Mouse (Mus musculus) right cerebral cortex, postnatal 36 days (tissue): ENCODE data around the gene Bcl2l12.
"Not testable (repeated sequence)": the region's sequence is repeated elsewhere in the genome, so short reads cannot be mapped to it uniquely, and the experiment has no call there.

Experiments used
- DNase-seq, 2 experiments: peaks; one replicate each; pipeline ENCODE4 v3.0.0; 2022; ENCODE audit warnings: low spot score in 2 of 2, mixed read lengths in 1 of 2

Bcl2l12 gene

GRCm38 (mm10) chr7:44998501-44998955 lies at the start of gene Bcl2l12:
TSS of gene Bcl2l12 (minus strand) at chr7:44998712.
- no peak for DNase-seq

DNA sequence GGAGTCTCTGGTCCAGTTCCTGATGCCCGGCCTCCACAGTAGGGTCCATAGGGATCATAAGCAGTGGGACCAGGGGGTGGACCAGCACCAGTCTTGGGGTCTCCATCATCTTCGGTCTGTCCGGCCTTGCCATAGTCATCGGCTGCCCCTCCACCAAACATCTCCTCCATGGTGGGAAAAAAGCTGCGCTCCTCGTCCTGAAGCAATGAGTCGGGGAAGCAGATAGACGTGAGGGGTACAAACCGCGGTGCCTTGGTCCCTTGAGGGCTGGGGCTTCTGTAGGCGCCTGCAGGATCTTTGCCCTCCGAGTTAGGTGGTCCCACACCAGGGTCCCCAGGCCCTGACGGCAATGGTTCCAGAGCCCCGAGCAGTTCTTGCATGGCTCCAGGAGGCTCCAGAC lies 49.0 kb upstream of the Bcl2l12 start:
- DNase-seq = no peak

- DNase-seq = no peak
These were observed 48.4 kb upstream of the Bcl2l12 start for GRCm38 (mm10) chr7:45046853-45047350.

DNA sequence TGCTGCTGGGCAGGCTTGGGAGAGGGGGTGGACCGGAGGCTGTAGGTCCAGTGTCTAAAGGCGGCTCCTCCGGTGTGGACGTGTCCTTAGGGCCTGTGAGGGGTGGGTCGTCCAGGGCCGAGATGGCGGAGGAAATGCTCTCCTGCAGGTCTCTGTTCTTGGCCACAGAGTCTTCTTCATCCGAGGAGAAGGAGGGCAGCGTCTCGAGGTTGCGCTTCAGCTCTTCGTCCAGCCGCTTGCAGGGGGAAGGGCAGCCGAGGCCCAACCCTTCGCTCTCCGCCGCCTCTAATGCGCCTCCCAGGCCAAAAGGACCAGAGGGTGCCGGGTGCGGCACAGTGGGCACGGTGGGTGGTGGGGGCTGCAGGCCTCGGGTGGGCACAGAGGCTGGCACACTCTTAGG lies 47.2 kb upstream of the Bcl2l12 start:
- no peak for DNase-seq

GRCm38 (mm10) chr7:45043307-45043706 lies 44.8 kb upstream of the Bcl2l12 start:
- DNase-seq = no peak

GRCm38 (mm10) chr7:45040851-45041250 lies 42.3 kb upstream of the Bcl2l12 start:
- no peak for DNase-seq

DNA sequence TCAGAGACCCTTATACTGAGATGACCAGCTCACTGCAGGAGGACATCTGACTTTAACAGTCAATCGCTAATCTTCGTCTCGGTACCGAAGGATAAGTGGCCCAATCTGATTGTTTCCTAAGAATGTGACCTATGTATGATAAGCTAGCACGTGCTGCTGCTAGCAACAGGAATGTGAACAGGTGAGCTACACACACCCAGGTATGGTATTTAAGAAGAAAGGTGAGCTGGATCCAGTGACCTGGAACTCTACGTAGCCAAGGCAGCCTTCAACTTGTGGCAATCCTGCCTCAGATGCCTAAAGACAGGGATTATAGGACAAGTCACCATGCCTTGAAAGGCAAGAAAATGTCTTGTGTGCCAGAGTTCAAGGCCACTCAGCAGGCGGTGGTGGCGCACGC lies 39.9 kb upstream of the Bcl2l12 start:
- DNase-seq = no peak

GRCm38 (mm10) chr7:45037720-45038361 lies 39.3 kb upstream of the Bcl2l12 start:
- DNase-seq = no peak

DNA sequence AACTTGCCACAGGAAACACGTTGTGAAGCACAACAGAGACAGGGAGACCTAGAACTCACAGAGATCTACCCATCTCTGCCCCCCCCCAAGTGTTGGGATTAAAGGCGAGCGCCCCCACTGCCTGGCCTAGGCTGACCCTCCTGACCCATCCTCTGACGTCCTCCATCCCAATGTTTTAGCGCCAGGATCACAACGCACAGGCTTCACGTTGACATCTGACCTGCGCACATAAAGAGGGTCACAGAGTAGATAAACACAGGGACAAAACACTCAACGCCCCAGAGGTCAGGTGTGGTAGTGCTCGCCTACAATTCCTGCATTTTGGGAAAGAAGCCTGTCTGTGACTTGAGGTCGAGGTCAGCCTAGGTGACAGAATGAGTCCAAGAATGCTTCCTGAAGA lies 38.2 kb upstream of the Bcl2l12 start:
- DNase-seq = no peak

DNA sequence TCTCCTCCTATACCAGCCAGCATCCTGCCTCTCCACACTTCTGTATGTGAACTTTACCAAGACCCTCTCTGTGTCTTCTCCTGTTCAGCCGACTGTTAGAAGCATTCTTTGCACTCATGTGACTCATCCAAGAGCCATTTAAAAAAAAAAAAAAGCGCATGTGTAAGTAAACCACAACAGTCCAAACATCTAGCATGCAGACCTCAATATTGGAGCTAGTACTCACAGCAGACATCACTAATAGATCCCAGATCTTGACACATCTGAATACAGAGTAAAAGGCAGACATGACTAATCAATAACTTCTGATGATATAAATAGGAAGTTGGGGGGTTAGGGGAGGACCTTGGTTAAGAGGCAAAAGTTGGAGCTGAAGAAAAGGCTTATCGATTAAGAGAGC lies 37.1 kb upstream of the Bcl2l12 start:
- no peak for DNase-seq

GRCm38 (mm10) chr7:45033722-45034359 lies 35.3 kb upstream of the Bcl2l12 start:
- no peak for DNase-seq

DNA sequence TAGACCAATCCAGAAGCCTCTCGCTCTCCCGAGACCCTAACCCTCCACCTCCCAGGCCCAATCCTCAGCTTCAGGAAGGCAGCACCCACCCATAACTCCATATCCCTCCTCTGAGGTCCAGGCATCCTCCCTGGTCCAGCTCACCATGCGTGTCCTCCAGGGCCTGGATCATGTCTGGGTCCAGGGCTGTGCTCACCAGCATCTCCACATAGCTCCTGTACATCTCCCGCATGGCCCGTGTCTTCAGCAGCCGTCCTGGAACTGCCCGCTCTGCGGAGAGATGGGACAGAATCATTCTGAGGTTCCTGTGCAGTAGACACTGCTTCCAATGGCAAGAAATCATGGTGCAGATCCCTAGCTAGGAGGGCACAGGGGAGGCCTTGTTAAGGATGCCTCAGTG lies 32.3 kb upstream of the Bcl2l12 start:
- no peak for DNase-seq

GRCm38 (mm10) chr7:45029995-45030394 lies 31.5 kb upstream of the Bcl2l12 start:
- DNase-seq = no peak

GRCm38 (mm10) chr7:45028351-45028750 lies 29.8 kb upstream of the Bcl2l12 start:
- no peak for DNase-seq

GRCm38 (mm10) chr7:45027761-45028160 lies 29.2 kb upstream of the Bcl2l12 start:
- no peak for DNase-seq

DNA sequence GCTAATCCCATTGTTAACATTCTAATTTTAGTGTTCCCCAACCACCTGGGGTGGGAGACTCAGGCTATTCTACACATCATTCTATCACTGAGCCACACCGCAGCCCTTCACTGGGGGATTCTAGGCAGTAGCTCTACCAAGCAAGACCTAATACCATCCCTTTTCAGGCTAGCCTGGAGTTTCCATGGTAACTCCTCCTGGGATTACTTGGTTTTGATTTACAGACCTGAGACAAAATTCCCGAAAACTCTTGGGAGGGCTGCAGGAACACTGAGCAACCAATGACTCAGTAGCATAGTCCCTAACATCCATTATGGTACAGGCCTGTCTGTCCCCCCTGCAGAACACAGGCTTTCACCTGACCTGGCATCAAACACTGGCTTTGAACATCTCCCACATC lies 27.7 kb upstream of the Bcl2l12 start:
- no peak for DNase-seq

DNA sequence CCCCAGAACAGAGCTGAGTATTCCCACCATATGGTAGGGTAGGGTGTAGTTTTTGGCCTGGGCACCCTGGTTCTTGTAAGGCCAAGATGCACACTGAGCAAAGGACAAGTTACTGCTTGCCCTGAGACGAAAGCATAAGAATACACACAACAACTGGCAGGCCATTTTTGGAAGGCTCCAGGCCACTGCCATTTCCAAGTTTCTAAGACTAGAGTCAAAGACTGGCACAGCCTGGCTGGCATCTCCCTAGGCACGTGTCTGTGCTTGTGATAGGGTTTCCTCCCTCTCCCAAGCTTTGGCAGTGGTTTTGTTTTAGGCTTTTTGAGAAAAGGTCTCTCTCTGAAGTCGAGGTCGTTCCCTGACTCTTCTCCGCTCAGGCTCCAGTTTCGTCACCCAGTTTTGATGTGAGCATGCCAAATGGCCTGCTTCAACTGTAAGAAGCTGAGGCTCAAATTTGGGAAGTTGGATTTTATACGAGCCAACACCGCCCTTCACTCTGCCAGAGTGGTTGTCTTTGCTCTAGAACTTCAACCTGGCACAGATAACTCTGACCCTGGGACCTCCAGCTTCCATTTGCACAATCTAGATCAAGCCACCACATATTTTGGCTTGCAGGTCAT lies 27.2 kb upstream of the Bcl2l12 start:
- no peak for DNase-seq

DNA sequence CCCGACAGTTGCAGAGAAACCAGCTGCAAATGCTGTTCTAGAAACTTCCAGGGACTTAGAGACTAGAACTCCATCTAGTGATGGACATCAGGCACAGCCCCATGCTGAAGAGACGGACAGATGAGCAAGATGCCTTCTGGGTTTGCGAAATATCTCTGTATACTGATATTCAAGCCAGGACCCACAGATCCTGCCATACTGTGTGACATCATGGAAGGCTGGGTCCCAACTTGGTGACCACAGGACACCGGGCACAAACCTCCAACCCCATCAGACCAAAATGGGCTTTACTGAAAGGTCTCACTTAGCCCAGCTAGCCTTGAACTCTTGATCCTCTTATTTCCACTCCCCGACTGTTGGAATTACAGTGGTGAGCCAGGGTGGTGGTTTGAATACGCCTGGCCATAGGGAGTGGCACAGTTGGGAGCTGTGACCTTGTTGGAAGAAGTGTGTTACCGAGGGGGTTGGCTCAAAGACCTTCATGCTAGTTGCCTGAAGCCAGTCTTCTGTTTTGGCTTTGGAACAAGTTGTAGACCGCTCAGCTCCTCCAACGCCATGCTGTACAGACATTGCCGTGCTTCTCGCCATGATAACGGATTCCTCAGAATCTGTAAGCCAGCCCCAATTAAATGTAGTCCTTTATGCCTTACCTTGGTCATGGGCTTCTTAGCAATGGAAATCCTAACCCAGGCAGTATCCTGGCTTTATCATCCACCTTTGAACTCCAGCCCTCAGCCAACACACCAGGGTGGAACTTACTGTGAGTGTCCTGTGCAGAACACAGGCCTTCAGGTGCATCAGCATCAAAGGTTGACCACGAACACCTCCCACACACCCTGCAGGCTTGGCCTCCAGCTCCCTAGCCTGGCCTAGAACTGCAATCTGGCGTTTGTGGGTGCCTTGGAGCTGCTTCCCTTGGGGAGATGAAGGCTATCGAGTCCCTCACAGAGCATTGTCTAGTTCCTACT lies 26.1 kb upstream of the Bcl2l12 start:
- no peak for DNase-seq

- not testable (repeated sequence) for DNase-seq
These were observed 25.2 kb upstream of the Bcl2l12 start for GRCm38 (mm10) chr7:45023711-45024110.

DNA sequence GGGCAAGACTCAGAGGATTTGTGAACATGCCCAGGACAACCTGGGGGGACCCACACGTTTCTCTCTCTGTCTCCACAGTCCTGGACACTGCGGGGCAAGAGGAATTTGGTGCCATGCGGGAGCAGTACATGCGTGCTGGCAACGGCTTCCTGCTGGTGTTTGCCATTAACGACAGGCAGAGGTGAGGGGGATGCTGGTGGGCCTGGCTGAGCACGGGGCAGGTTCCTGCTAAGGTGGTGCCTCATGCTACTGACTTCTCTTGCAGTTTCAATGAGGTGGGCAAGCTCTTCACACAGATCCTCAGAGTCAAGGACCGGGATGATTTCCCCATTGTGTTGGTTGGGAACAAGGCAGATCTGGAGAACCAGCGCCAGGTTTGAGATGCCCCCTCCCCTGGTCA lies 21.7 kb upstream of the Bcl2l12 start:
- DNase-seq = no peak

GRCm38 (mm10) chr7:45019031-45019571 lies 20.6 kb upstream of the Bcl2l12 start:
- DNase-seq = no peak
